Mouse (Mus musculus): Measurements from ENCODE around the gene Krcc1. TPM values are rescaled to one million over a fixed set of nuclear protein-coding genes. Genes with fewer than 3 reads are reported as not detected.
A peak's percentile ranks its signal among the peaks of the same experiment; 100 is the strongest.
"Not testable (repeated sequence)": the region's sequence is repeated elsewhere in the genome, so short reads cannot be mapped to it uniquely, and the experiment has no call there.

Gene Krcc1
- polyA plus RNA-seq, 2 experiments: 23.5 to 47.0 TPM

DNA sequence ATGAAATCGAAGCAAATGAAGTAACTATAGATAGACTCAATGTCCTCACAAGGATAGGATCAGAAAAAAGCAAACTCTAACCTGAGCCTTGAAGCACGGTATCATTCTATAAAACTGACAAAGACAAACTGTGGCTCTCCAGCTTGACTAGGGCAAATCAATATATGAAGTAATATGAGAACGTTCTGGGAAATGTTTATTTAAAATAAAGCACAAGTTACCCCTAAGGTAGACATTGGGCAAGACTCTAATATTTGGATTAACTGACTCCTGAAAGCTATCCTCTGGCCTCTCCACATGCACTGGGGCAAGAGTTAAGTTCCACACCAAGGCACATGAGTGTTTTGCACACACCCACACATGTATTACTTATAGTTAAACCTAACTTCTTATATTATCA, 10.4 kb upstream of the Krcc1 start:
- no peak for DNase-seq (ENCODE audit: low spot score)
- H3K36me3 ChIP-seq (ENCODE audit: control insufficient read depth, insufficient read depth, low read length): no peaks in the 10 kb centered on the region

DNA sequence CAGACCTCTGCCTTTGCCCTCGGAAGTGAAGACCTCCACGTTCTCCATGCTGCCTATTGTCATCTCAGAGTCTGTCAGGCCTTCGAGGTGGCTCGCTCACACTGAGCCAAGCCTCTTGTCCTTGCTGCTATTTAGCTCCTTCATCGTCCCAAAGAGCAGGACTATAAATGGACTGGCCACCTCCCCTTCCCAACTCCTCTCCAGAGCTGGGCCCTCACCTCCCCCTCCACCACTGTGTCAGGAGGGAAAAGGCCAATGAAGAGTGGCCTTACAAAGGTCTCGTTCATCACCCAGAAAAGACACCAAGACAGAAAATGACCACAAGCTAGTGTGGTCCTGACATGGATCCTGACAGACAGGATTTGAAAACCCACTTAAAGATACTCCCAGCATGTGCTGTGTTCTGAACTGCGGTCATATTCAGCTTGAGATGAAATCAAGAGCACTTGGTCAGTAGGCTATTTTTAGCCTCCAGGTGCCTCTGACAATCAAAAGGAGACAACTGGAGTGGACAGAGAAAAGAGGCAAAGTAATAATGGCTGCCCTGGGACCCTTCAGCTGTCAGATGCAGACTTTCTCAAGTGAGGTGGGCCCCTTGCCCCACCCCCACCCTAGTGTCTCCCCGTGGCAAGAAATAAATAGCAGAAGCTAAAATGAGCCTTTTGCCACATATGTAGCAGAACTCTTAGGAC, 9.2 kb upstream of the Krcc1 start:
- Histone ChIP-seq H3K4me2 (replicated peaks; ENCODE audit: low read depth, low read length, severe bottlenecking) (no peak overlapping the region), H3K4me3 (replicated peaks; ENCODE audit: low read length) (no peak overlapping the region), H3K27ac (replicated peaks; ENCODE audit: low read depth, low read length) (no peak overlapping the region), H3K36me3 (ENCODE audit: control insufficient read depth, insufficient read depth, low read length) (no peaks in the 10 kb centered on the region), H3K4me1 (ENCODE audit: control insufficient read depth, insufficient read depth, low read length) (no peaks in the 10 kb centered on the region), H3K9ac (ENCODE audit: low read depth, low read length, severe bottlenecking) (no peak overlapping the region), H3K9me3 (ENCODE audit: control insufficient read depth, low read length) (no peaks in the 10 kb centered on the region), H3K27me3 (ENCODE audit: control insufficient read depth, insufficient read depth, low read length) (no peaks in the 10 kb centered on the region)
- DNase-seq (ENCODE audit: low spot score) (peak; percentile 39), ATAC-seq (ENCODE audit: low FRiP score, low read depth) (peak; percentile 74)
- TF ChIP-seq POLR2A (IDR thresholded peaks at IDR 0.05; ENCODE audit: borderline replicate concordance, extremely low read depth, insufficient read depth, insufficient read length): no peak
- 70% methylated on average over 8 of the region's 8 CpGs for WGBS

More for the DNA sequence above, 10.4 kb upstream of the Krcc1 start:
- no peak overlapping the region for H3K4me3 ChIP-seq (replicated peaks; ENCODE audit: low read length)
- H3K27me3 ChIP-seq (ENCODE audit: control insufficient read depth, insufficient read depth, low read length): no peaks in the 10 kb centered on the region
- 86% methylated on average over 3 of the region's 3 CpGs for WGBS
- H3K4me1 ChIP-seq (ENCODE audit: control insufficient read depth, insufficient read depth, low read length): no peaks in the 10 kb centered on the region
- H3K27ac ChIP-seq (replicated peaks; ENCODE audit: low read depth, low read length): no peak overlapping the region
- no peak overlapping the region for H3K9ac ChIP-seq (ENCODE audit: low read depth, low read length, severe bottlenecking)
- no peak for ATAC-seq (ENCODE audit: low FRiP score, low read depth)
- no peak for TF ChIP-seq POLR2A (IDR thresholded peaks at IDR 0.05; ENCODE audit: borderline replicate concordance, extremely low read depth, insufficient read depth, insufficient read length)
- H3K4me2 ChIP-seq (replicated peaks; ENCODE audit: low read depth, low read length, severe bottlenecking): no peak overlapping the region
- H3K9me3 ChIP-seq (ENCODE audit: control insufficient read depth, low read length): no peaks in the 10 kb centered on the region

DNA sequence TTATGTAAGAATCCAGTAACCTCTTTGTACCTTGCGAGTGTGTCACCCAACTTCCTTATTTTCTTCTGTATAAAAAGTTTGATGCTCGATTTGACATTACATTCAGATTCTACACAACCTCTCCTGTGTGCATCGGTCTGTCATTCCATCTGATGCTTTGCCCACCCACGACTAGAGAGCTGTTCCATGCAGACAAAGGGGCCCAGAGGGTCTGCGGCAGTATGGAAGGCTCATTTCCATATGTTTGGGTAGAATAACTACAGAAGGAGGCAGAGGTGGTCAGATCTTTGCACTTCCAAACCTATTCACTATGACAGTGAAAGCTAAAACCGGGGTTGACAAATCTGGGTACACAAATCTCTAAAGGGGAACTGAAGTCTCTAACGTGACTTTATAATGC, 3.9 kb upstream of the Krcc1 start:
- 81% methylated on average over 7 of the region's 7 CpGs for WGBS
- H3K27me3 ChIP-seq (ENCODE audit: control insufficient read depth, insufficient read depth, low read length); DNase-seq (ENCODE audit: low spot score); H3K4me3 ChIP-seq (replicated peaks; ENCODE audit: low read length); H3K4me2 ChIP-seq (replicated peaks; ENCODE audit: low read depth, low read length, severe bottlenecking); H3K27ac ChIP-seq (replicated peaks; ENCODE audit: low read depth, low read length); ATAC-seq (ENCODE audit: low FRiP score, low read depth); H3K9ac ChIP-seq (ENCODE audit: low read depth, low read length, severe bottlenecking); H3K4me1 ChIP-seq (ENCODE audit: control insufficient read depth, insufficient read depth, low read length); H3K9me3 ChIP-seq (ENCODE audit: control insufficient read depth, low read length); H3K36me3 ChIP-seq (ENCODE audit: control insufficient read depth, insufficient read depth, low read length): not testable (repeated sequence)

DNA sequence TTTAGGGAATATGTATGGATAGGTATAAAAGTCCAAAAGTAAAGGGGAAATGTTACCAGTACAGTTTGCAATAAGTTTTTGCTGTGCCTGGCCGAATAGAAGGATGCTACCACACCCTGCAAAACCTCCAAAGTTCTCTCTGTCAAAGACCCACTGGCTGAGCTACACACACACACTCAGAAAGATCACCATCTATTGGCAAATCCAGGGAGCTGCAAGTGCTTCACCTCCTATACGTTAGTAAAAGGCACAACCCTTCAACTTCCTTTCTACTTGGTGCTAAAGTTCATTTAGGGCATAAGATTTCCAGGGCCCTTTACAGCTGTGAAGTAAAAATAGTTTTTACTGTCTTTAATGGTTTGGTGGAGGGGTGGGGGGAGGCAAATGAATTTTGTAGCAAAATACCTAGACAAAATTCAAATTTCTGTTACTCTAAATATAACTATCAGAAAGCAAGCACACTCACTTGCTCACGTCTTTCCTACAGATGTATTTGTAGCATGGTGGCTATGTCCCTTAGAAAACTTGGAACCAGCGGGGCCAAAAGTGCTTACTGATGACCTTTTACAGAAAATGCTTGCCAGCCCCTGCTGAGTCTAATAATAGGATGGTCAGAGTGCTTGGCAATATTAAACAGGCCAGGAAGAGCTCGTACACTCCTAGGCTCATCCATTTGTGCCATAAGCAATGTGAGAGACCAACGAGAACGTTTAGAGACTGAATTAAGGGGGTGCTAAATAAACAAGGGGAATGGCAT, 2.4 kb upstream of the Krcc1 start:
- H3K9me3 ChIP-seq (ENCODE audit: control insufficient read depth, low read length): no peaks in the 10 kb centered on the region
- DNase-seq (ENCODE audit: low spot score) (no peak), ATAC-seq (ENCODE audit: low FRiP score, low read depth) (no peak)
- H3K4me2 ChIP-seq (replicated peaks; ENCODE audit: low read depth, low read length, severe bottlenecking): no peak overlapping the region
- no peaks in the 10 kb centered on the region for H3K27me3 ChIP-seq (ENCODE audit: control insufficient read depth, insufficient read depth, low read length)
- H3K27ac ChIP-seq (replicated peaks; ENCODE audit: low read depth, low read length): no peak overlapping the region
- no peak overlapping the region for H3K9ac ChIP-seq (ENCODE audit: low read depth, low read length, severe bottlenecking)
- TF ChIP-seq POLR2A (IDR thresholded peaks at IDR 0.05; ENCODE audit: borderline replicate concordance, extremely low read depth, insufficient read depth, insufficient read length): no peak
- H3K4me1 ChIP-seq (ENCODE audit: control insufficient read depth, insufficient read depth, low read length): peaks cover 5% of the 10 kb centered on the region; the same call in 1 of the 2 replicates
- H3K36me3 ChIP-seq (ENCODE audit: control insufficient read depth, insufficient read depth, low read length): no peaks in the 10 kb centered on the region
- H3K4me3 ChIP-seq (replicated peaks; ENCODE audit: low read length): no peak overlapping the region
- 59% methylated on average over 7 of the region's 7 CpGs for WGBS

DNA sequence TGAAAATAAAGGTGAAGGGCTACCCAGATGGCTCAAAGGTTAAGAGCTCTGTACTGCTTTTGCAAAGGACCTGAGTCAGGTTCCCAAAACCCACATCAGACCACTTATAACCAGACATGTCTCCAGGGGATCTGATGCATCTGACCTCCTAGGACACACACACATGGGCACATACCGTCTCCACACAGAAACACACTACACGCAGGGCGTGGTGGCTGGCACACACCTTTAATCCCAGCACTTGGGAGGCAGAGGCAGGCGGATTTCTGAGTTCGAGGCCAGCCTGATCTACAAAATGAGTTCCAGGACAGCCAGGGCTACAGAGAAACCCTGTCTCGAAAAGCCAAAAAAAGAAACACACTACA, 1.8 kb upstream of the Krcc1 start:
- H3K27ac ChIP-seq (replicated peaks; ENCODE audit: low read depth, low read length); H3K4me3 ChIP-seq (replicated peaks; ENCODE audit: low read length); H3K4me1 ChIP-seq (ENCODE audit: control insufficient read depth, insufficient read depth, low read length); H3K36me3 ChIP-seq (ENCODE audit: control insufficient read depth, insufficient read depth, low read length); H3K27me3 ChIP-seq (ENCODE audit: control insufficient read depth, insufficient read depth, low read length); H3K9me3 ChIP-seq (ENCODE audit: control insufficient read depth, low read length); H3K9ac ChIP-seq (ENCODE audit: low read depth, low read length, severe bottlenecking); H3K4me2 ChIP-seq (replicated peaks; ENCODE audit: low read depth, low read length, severe bottlenecking); ATAC-seq (ENCODE audit: low FRiP score, low read depth); DNase-seq (ENCODE audit: low spot score): not testable (repeated sequence)
- 92% methylated on average over 6 of the region's 6 CpGs for whole genome bisulfite sequencing

All from limb, embryonic 14.5 days (tissue).